Mouse (Mus musculus) stomach, embryonic 15.5 days (tissue): ENCODE measurements around the gene Rasgrp2. TPM values are rescaled to one million over a fixed set of nuclear protein-coding genes. Genes with fewer than 3 reads are reported as not detected.

ENCODE experiments used
- ATAC-seq: fragments of 200-750 bp; cut with Nextera tagmentation; 2 replicates; pipeline ENCODE4 v1.8.0; 2017; ENCODE audit warnings: low read depth, moderate number of reproducible peaks, moderate TSS enrichment; ENCODE audit not compliant: insufficient read depth, low FRiP score
- H3K27ac ChIP-seq: fragments of 300-500 bp; sonication (generic); 2 replicates; pipeline ENCODE4 v1.5.1; 2015; ENCODE audit warnings: mild to moderate bottlenecking, inconsistent platforms
- H3K27me3 ChIP-seq: fragments of 300-500 bp; sonication (generic); replicated peaks from 2 replicates; pipeline ENCODE4 v1.6.1; 2015; ENCODE audit warnings: inconsistent platforms
- H3K36me3 ChIP-seq: fragments of 300-500 bp; sonication (generic); 2 replicates; pipeline ENCODE4 v1.6.1; 2015; ENCODE audit warnings: inconsistent platforms
- H3K4me1 ChIP-seq: fragments of 300-500 bp; sonication (generic); 2 replicates; pipeline ENCODE4 v1.6.1; 2015; ENCODE audit warnings: inconsistent platforms
- H3K4me2 ChIP-seq: fragments of 300-500 bp; sonication (generic); 2 replicates; pipeline ENCODE4 v1.6.1; 2015; ENCODE audit warnings: mild to moderate bottlenecking, inconsistent platforms
- H3K4me3 ChIP-seq: fragments of 300-500 bp; sonication (generic); replicated peaks from 2 replicates; pipeline ENCODE4 v1.5.1; 2015; ENCODE audit warnings: inconsistent platforms
- H3K9ac ChIP-seq: fragments of 300-500 bp; sonication (generic); 2 replicates; pipeline ENCODE4 v1.6.1; 2015; ENCODE audit warnings: inconsistent platforms
- H3K9me3 ChIP-seq: fragments of 300-500 bp; sonication (generic); 2 replicates; pipeline ENCODE4 v1.6.1; 2016; ENCODE audit warnings: inconsistent platforms
- WGBS: fragments of 180-500 bp; shearing (Covaris S2); methylation state at CpG from one replicate; pipeline ENCODE4 v1.1.7; 2015; 5-methylcytosine and 5-hydroxymethylcytosine counted together
- polyA plus RNA-seq: library from polyadenylated mRNA; unstranded; fragments of >200 nt; fragmentation: Nextera tagmentation; extraction: Ambion mirVana; gene quantifications from 2 replicates; pipeline ENCODE4 v1.2.1, GENCODE M21; 2015

Rasgrp2 gene
- polyA plus RNA-seq, 1 experiment from 2014 or later: 55.8 TPM

GRCm38 (mm10) chr19:6373539-6374400 is 25.4 kb upstream of the Rasgrp2 start:
- no peak overlapping the region for H3K4me2 ChIP-seq
- peaks cover 75% of the 10 kb centered on the region for H3K36me3 ChIP-seq
- H3K9me3 ChIP-seq: no peaks in the 10 kb centered on the region
- ATAC-seq: 0 out of 2 replicates have a peak, but pooled peaks have one; percentile 27
- H3K4me3 ChIP-seq: no peak overlapping the region
- no peak overlapping the region for H3K27ac ChIP-seq
- no peaks in the 10 kb centered on the region for H3K4me1 ChIP-seq
- no peak overlapping the region for H3K9ac ChIP-seq
- H3K27me3 ChIP-seq: no peaks in the 10 kb centered on the region
- WGBS: 60% methylated on average over 12 of the region's 12 CpGs

- Histone ChIP-seq H3K27me3 (no peaks in the 10 kb centered on the region), H3K27ac (no peak overlapping the region), H3K36me3 (peaks cover 70% of the 10 kb centered on the region), H3K4me2 (no peak overlapping the region), H3K9me3 (no peaks in the 10 kb centered on the region), H3K4me3 (no peak overlapping the region), H3K9ac (no peak overlapping the region), H3K4me1 (no peaks in the 10 kb centered on the region)
- no peak for ATAC-seq
- WGBS: 95% methylated on average over 10 of the region's 10 CpGs
These were observed 24.6 kb upstream of the Rasgrp2 start for GRCm38 (mm10) chr19:6374571-6374970.

- WGBS: 92% methylated on average over 42 of the region's 42 CpGs
- H3K4me2 ChIP-seq: no peak overlapping the region
- ATAC-seq: no peak
- no peaks in the 10 kb centered on the region for H3K9me3 ChIP-seq
- no peak overlapping the region for H3K9ac ChIP-seq
- no peaks in the 10 kb centered on the region for H3K4me1 ChIP-seq
- H3K27ac ChIP-seq: no peak overlapping the region
- H3K4me3 ChIP-seq: no peak overlapping the region
- H3K36me3 ChIP-seq: peaks cover 62% of the 10 kb centered on the region
- H3K27me3 ChIP-seq: no peaks in the 10 kb centered on the region
These were observed 23.5 kb upstream of the Rasgrp2 start for GRCm38 (mm10) chr19:6375423-6376254.

GRCm38 (mm10) chr19:6376255-6376564 is 22.9 kb upstream of the Rasgrp2 start:
- no peaks in the 10 kb centered on the region for H3K27me3 ChIP-seq
- no peak overlapping the region for H3K4me3 ChIP-seq
- no peak overlapping the region for H3K27ac ChIP-seq
- peaks cover 56% of the 10 kb centered on the region for H3K36me3 ChIP-seq
- no peaks in the 10 kb centered on the region for H3K9me3 ChIP-seq
- no peak overlapping the region for H3K4me2 ChIP-seq
- 77% methylated on average over 14 of the region's 14 CpGs for WGBS
- H3K4me1 ChIP-seq: no peaks in the 10 kb centered on the region
- ATAC-seq: no peak
- H3K9ac ChIP-seq: no peak overlapping the region

- no peak for ATAC-seq
- peaks cover 52% of the 10 kb centered on the region for H3K36me3 ChIP-seq
- no peak overlapping the region for H3K4me2 ChIP-seq
- H3K27me3 ChIP-seq: no peaks in the 10 kb centered on the region
- H3K4me1 ChIP-seq: no peaks in the 10 kb centered on the region
- no peak overlapping the region for H3K9ac ChIP-seq
- no peak overlapping the region for H3K27ac ChIP-seq
- H3K9me3 ChIP-seq: no peaks in the 10 kb centered on the region
- 73% methylated on average over 2 of the region's 2 CpGs for WGBS
- no peak overlapping the region for H3K4me3 ChIP-seq
These were observed 22.5 kb upstream of the Rasgrp2 start for GRCm38 (mm10) chr19:6376643-6377042.

GRCm38 (mm10) chr19:6377327-6378040 is 21.7 kb upstream of the Rasgrp2 start:
- H3K9ac ChIP-seq: no peak overlapping the region
- H3K4me1 ChIP-seq: no peaks in the 10 kb centered on the region
- no peaks in the 10 kb centered on the region for H3K27me3 ChIP-seq
- H3K4me2 ChIP-seq: no peak overlapping the region
- ATAC-seq: no peak
- no peak overlapping the region for H3K27ac ChIP-seq
- H3K36me3 ChIP-seq: peaks cover 44% of the 10 kb centered on the region
- no peak overlapping the region for H3K4me3 ChIP-seq
- no peaks in the 10 kb centered on the region for H3K9me3 ChIP-seq
- 75% methylated on average over 11 of the region's 11 CpGs for WGBS

- Histone ChIP-seq H3K4me2 (no peak overlapping the region), H3K27me3 (no peaks in the 10 kb centered on the region), H3K4me3 (no peak overlapping the region), H3K9ac (no peak overlapping the region), H3K36me3 (peaks cover 18% of the 10 kb centered on the region), H3K27ac (peak overlapping the region; percentile 42; the same call in 1 of the 2 replicates), H3K9me3 (no peaks in the 10 kb centered on the region), H3K4me1 (peaks cover 21% of the 10 kb centered on the region)
- ATAC-seq: no peak
- 89% methylated on average over 9 of the region's 9 CpGs for WGBS
These were observed 18.6 kb upstream of the Rasgrp2 start for GRCm38 (mm10) chr19:6380411-6381166.

GRCm38 (mm10) chr19:6381238-6381637 is 17.9 kb upstream of the Rasgrp2 start:
- Histone ChIP-seq H3K4me3 (no peak overlapping the region), H3K27me3 (no peaks in the 10 kb centered on the region), H3K36me3 (peaks cover 12% of the 10 kb centered on the region), H3K4me1 (peaks cover 24% of the 10 kb centered on the region), H3K9ac (no peak overlapping the region), H3K9me3 (no peaks in the 10 kb centered on the region), H3K27ac (no peak overlapping the region), H3K4me2 (no peak overlapping the region)
- ATAC-seq: no peak
- 93% methylated on average over 5 of the region's 5 CpGs for WGBS

GRCm38 (mm10) chr19:6382323-6382924 is 16.7 kb upstream of the Rasgrp2 start:
- ATAC-seq: 0 out of 2 replicates have a peak, but pooled peaks have one; percentile 11
- Histone ChIP-seq H3K4me3 (no peak overlapping the region), H3K9ac (no peak overlapping the region), H3K36me3 (peaks cover 5% of the 10 kb centered on the region; the same call in 1 of the 2 replicates), H3K4me1 (peaks cover 24% of the 10 kb centered on the region), H3K4me2 (no peak overlapping the region), H3K27me3 (no peaks in the 10 kb centered on the region), H3K9me3 (no peaks in the 10 kb centered on the region), H3K27ac (no peak overlapping the region; the same call in 1 of the 2 replicates)
- 57% methylated on average over 4 of the region's 4 CpGs for WGBS

- Histone ChIP-seq H3K27ac (no peak overlapping the region; the same call in 1 of the 2 replicates), H3K27me3 (no peaks in the 10 kb centered on the region), H3K9ac (no peak overlapping the region), H3K36me3 (no peaks in the 10 kb centered on the region), H3K4me3 (no peak overlapping the region), H3K4me1 (peaks cover 24% of the 10 kb centered on the region), H3K4me2 (no peak overlapping the region), H3K9me3 (no peaks in the 10 kb centered on the region)
- 52% methylated on average over 5 of the region's 5 CpGs for WGBS
- no peak for ATAC-seq
These were observed 15.7 kb upstream of the Rasgrp2 start for GRCm38 (mm10) chr19:6383470-6383869.

- Histone ChIP-seq H3K27me3 (no peaks in the 10 kb centered on the region), H3K9ac (no peak within 1 kb of the TSS), H3K4me1 (peaks cover 24% of the 10 kb centered on the region), H3K36me3 (no peaks in the 10 kb centered on the region), H3K4me3 (peak within 1 kb of the TSS; percentile 11; the same call in 1 of the 2 replicates), H3K9me3 (no peaks in the 10 kb centered on the region), H3K27ac (no peak within 1 kb of the TSS; the same call in 1 of the 2 replicates), H3K4me2 (peak within 1 kb of the TSS; percentile 32)
- ATAC-seq: peak; percentile 55
- 12% methylated on average over 7 of the region's 7 CpGs for WGBS
These were observed 15.0 kb upstream of the Rasgrp2 start, which contains the start of gene Pygm for GRCm38 (mm10) chr19:6384128-6384527. Gene Pygm (plus strand): TSS chr19:6384399.
